25 mouse cellular contexts compared by ENCODE assay signal in the genomic region with DNA sequence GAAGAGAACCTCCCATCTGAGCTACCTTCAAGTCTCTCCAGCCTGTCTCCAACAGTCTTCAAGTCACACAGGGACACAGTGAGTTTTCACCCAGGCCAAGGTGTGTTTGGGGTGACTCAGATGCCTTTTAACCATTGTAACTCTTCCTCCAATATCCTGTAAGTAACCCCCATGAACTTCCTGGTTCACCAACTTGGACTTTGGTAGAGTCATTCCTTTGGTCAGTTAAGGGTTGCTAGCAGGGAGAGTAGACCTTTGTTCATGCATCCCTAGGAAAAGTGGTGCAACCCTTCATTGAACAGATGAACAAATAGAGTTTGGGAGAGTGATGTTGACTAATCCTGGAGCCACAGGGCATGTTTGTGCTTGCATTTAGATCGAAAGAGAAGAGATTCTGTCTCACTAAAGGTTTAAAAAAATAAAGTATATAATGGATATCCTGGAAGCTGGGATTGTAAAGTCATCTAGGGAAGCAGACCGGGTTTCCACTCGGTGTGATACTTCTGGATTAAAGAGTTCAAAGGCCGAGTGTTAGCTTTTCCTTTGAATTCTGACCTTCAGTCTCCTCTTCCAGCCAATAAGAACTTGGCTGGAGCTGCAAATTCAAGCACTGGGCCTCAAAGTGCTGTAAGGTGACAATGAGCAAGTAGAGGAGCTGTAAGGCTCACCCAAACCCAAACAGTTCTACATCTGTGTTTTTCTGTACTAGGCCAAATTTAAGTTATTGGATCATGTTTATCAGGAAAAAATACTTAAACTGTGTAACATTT. TPM values are rescaled to one million over a fixed set of nuclear protein-coding genes. Genes with fewer than 3 reads are reported as not detected.
DNase-seq lines count a peak whose midpoint lies in the region; ATAC-seq and TF ChIP-seq lines count a peak whose summit lies in the region.
"Had no signal": no experiment of that assay in that cellular context is flagged by ENCODE, and none has a peak within 500 bp of the region (broad histone marks: within the 10 kb centered on the region; RNA-seq: fewer than 3 reads in every experiment).

No protein-coding gene starts in this region.

- no peaks in the 10 kb centered on the region for H3K27me3 ChIP-seq in liver, adult 2 months (ENCODE audit: control insufficient read depth, insufficient read depth, low read length)
- H3K27me3 ChIP-seq in liver, embryonic 14.5 days (ENCODE audit: control insufficient read depth, insufficient read depth, low read length), result no peaks in the 10 kb centered on the region
- H3K27me3 ChIP-seq in hindbrain, embryonic 13.5 days, result no peaks in the 10 kb centered on the region
- H3K27me3 ChIP-seq in forebrain, embryonic 16.5 days (replicated peaks; ENCODE audit: control insufficient read depth, insufficient read depth, low read length), result no peaks in the 10 kb centered on the region
- H3K27me3 ChIP-seq: limb, embryonic 15.5 days had no signal

- TF ChIP-seq CTCF in liver, adult 2 months (IDR thresholded peaks at IDR 0.05; ENCODE audit: low read depth, low read length), result no peak
- TF ChIP-seq CTCF in liver, embryonic 14.5 days (IDR thresholded peaks at IDR 0.05; ENCODE audit: low read depth), result no peak

- WGBS in liver, adult 2 months, result 15% methylated on average over 4 of the region's 4 CpGs
- WGBS in liver, embryonic 14.5 days (ENCODE audit: insufficient replicate concordance), result 46% methylated on average over 4 of the region's 4 CpGs
- 86% methylated on average over 4 of the region's 4 CpGs for WGBS in hindbrain, embryonic 13.5 days
- WGBS in forebrain, embryonic 16.5 days, result 78% methylated on average over 4 of the region's 4 CpGs

- peak; percentile 36 for DNase-seq in kidney, adult 11 months
- DNase-seq in kidney, adult 18-20 months, result no peak
- peak; percentile 99 for DNase-seq in liver, adult 2 months (ENCODE audit: extremely low read depth, low read depth, low spot score)
- DNase-seq in liver, result no peak
- no peak for DNase-seq in liver, embryonic 14.5 days (ENCODE audit: low read depth in 3 of 3, low spot score in 3 of 3)
- peak; percentile 38 for DNase-seq in yolk sac, embryonic 10.5 days (ENCODE audit: low spot score)
- DNase-seq: adrenal gland, postnatal 14 days; cerebellum, adult 11 months; cerebellum, adult 9-10 months; cerebellum, postnatal 36 days; gastrocnemius, postnatal 25 days; heart, adult 18-20 months; heart, postnatal 4 days; kidney, postnatal 14 days; lung, postnatal 4 days; midbrain, embryonic 14.5 days had no signal

- peaks cover 38% of the 10 kb centered on the region for H3K36me3 ChIP-seq in liver, adult 2 months (ENCODE audit: control insufficient read depth, insufficient read depth, low read length)
- H3K36me3 ChIP-seq in liver, embryonic 14.5 days (replicated peaks; ENCODE audit: control insufficient read depth, insufficient read depth, low read depth), result no peaks in the 10 kb centered on the region
- H3K36me3 ChIP-seq in hindbrain, embryonic 13.5 days, result peaks cover 23% of the 10 kb centered on the region
- H3K36me3 ChIP-seq in forebrain, embryonic 16.5 days (ENCODE audit: control insufficient read depth, insufficient read depth), result peaks cover 3% of the 10 kb centered on the region; the same call in 1 of the 2 replicates
- H3K36me3 ChIP-seq: heart, embryonic 12.5 days; limb, embryonic 10.5 days; limb, embryonic 15.5 days had no signal

- H3K4me1 ChIP-seq in liver, adult 2 months (ENCODE audit: control insufficient read depth, insufficient read depth, low read length), result peaks cover 50% of the 10 kb centered on the region
- peaks cover 0 to 21% of the 10 kb centered on the region in 2 experiments; a peak in 2 of 4 replicates for H3K4me1 ChIP-seq in liver, embryonic 14.5 days (replicated peaks; ENCODE audit: control insufficient read depth in 2 of 2, insufficient read depth in 2 of 2, low read length in 1 of 2)
- H3K4me1 ChIP-seq in hindbrain, embryonic 13.5 days (replicated peaks), result peaks cover 18% of the 10 kb centered on the region
- H3K4me1 ChIP-seq in forebrain, embryonic 16.5 days (replicated peaks; ENCODE audit: control insufficient read depth, insufficient read depth, low read length), result peaks cover 11% of the 10 kb centered on the region
- H3K4me1 ChIP-seq: megakaryocyte, embryonic 14.5 days had no signal

- TF ChIP-seq POLR2A in liver, adult 2 months (IDR thresholded peaks at IDR 0.05; ENCODE audit: extremely low read depth, insufficient read depth, low read length), result no peak

- peak; percentile 55; the same call in 1 of the 2 replicates for ATAC-seq in liver, embryonic 14.5 days (ENCODE audit: insufficient read depth)
- no peak for ATAC-seq in hindbrain, embryonic 13.5 days (ENCODE audit: low FRiP score)
- ATAC-seq in forebrain, embryonic 16.5 days, result no peak
- ATAC-seq: forebrain, embryonic 14.5 days; inflammation-experienced regulatory T-cells, adult 6 months had no signal

- H3K79me2 ChIP-seq in liver, adult 2 months (ENCODE audit: control insufficient read depth, insufficient read depth, low read length), result peaks cover 30% of the 10 kb centered on the region; the same call in 1 of the 2 replicates

- H3K27ac ChIP-seq in liver, adult 2 months (replicated peaks; ENCODE audit: insufficient read depth, low read depth, low read length), result peak overlapping the region; percentile 95
- H3K27ac ChIP-seq in liver, embryonic 14.5 days, result no peak overlapping the region
- no peak overlapping the region for H3K27ac ChIP-seq in hindbrain, embryonic 13.5 days
- no peak overlapping the region for H3K27ac ChIP-seq in forebrain, embryonic 16.5 days (ENCODE audit: low read length)
- H3K27ac ChIP-seq: hindbrain, embryonic 14.5 days; limb, embryonic 10.5 days; limb, embryonic 15.5 days had no signal

- no peaks in the 10 kb centered on the region for H3K9me3 ChIP-seq in liver, embryonic 14.5 days (ENCODE audit: control insufficient read depth, low read length)
- no peaks in the 10 kb centered on the region for H3K9me3 ChIP-seq in hindbrain, embryonic 13.5 days
- no peaks in the 10 kb centered on the region for H3K9me3 ChIP-seq in forebrain, embryonic 16.5 days (ENCODE audit: control insufficient read depth, low read length)
- H3K9me3 ChIP-seq: heart, embryonic 12.5 days; limb, embryonic 10.5 days; limb, embryonic 15.5 days had no signal

- H3K9ac ChIP-seq in liver, adult 2 months (ENCODE audit: low read depth, low read length), result no peak overlapping the region
- no peak overlapping the region for H3K9ac ChIP-seq in liver, embryonic 14.5 days (replicated peaks)
- no peak overlapping the region for H3K9ac ChIP-seq in hindbrain, embryonic 13.5 days
- H3K9ac ChIP-seq in forebrain, embryonic 16.5 days (replicated peaks; ENCODE audit: low read depth, low read length), result no peak overlapping the region
- H3K9ac ChIP-seq: heart, embryonic 12.5 days; hindbrain, embryonic 14.5 days; limb, embryonic 15.5 days had no signal

- no peak for TF ChIP-seq EP300 in liver, embryonic 14.5 days (IDR thresholded peaks at IDR 0.05; ENCODE audit: low read depth)

- H3K4me2 ChIP-seq in liver, embryonic 14.5 days (ENCODE audit: low read depth), result no peak overlapping the region
- H3K4me2 ChIP-seq in hindbrain, embryonic 13.5 days, result no peak overlapping the region
- H3K4me2 ChIP-seq in forebrain, embryonic 16.5 days (ENCODE audit: low read length), result no peak overlapping the region
- H3K4me2 ChIP-seq: heart, embryonic 12.5 days; hindbrain, embryonic 14.5 days; limb, embryonic 15.5 days had no signal

- no peak overlapping the region for H3K4me3 ChIP-seq in liver, adult 2 months (ENCODE audit: insufficient read depth, low read depth, low read length)
- no peak overlapping the region for H3K4me3 ChIP-seq in liver, embryonic 14.5 days (ENCODE audit: insufficient read depth in 1 of 2, low read depth in 2 of 2, low read length in 2 of 2)
- H3K4me3 ChIP-seq in hindbrain, embryonic 13.5 days, result no peak overlapping the region
- no peak overlapping the region for H3K4me3 ChIP-seq in forebrain, embryonic 16.5 days (replicated peaks; ENCODE audit: low read length)
- H3K4me3 ChIP-seq: heart, embryonic 12.5 days; limb, embryonic 10.5 days; limb, embryonic 15.5 days; megakaryocyte, embryonic 14.5 days had no signal

RNA-seq across cellular contexts. Expression of a gene that starts 8.7 kb away (rescaled TPM):
- total RNA-seq in liver, adult 2 months (2014; rRNA removed), result 11.3 and 16.9 TPM in 2 replicates
- 14.2 and 25.2 TPM in 2 replicates for polyA plus RNA-seq in liver, adult 2 months (2012; rRNA removed)
- 2.5 and 3.4 TPM in 2 replicates for polyA plus RNA-seq in liver, embryonic 14.5 days (2012; rRNA removed)
- polyA plus RNA-seq in liver, embryonic 14.5 days (2014; fragmentation: Nextera tagmentation; extraction: Ambion mirVana), result 3.9 and 5.1 TPM in 2 replicates
- 3.2 and 3.8 TPM in 2 replicates for polyA plus RNA-seq in hindbrain, embryonic 13.5 days (2015; fragmentation: Nextera tagmentation; extraction: Ambion mirVana)
- polyA plus RNA-seq in forebrain, embryonic 16.5 days (2015; fragmentation: Nextera tagmentation; extraction: Ambion mirVana), result 3.0 and 4.1 TPM in 2 replicates

RNA-seq across cellular contexts. Expression of a gene that starts 9.3 kb away (rescaled TPM):
- total RNA-seq in liver, adult 2 months (2014; rRNA removed), result 71.1 and 83.3 TPM in 2 replicates
- polyA plus RNA-seq in liver, adult 2 months (2012; rRNA removed), result 53.7 and 61.3 TPM in 2 replicates
- polyA plus RNA-seq in liver, embryonic 14.5 days (2012; rRNA removed), result 11.9 and 12.4 TPM in 2 replicates
- polyA plus RNA-seq in liver, embryonic 14.5 days (2014; fragmentation: Nextera tagmentation; extraction: Ambion mirVana), result 14.2 and 17.3 TPM in 2 replicates
- polyA plus RNA-seq in hindbrain, embryonic 13.5 days (2015; fragmentation: Nextera tagmentation; extraction: Ambion mirVana), result 31.3 and 36.9 TPM in 2 replicates
- polyA plus RNA-seq in forebrain, embryonic 16.5 days (2015; fragmentation: Nextera tagmentation; extraction: Ambion mirVana), result 46.1 and 51.3 TPM in 2 replicates
- polyA plus RNA-seq: inflammation-experienced regulatory T-cells, adult 6 months had no signal

Comparison
In these comparisons a context has a peak if more than half of its experiments do, and no peak if none do; other contexts are left out.
1. DNase-seq: peak in kidney, adult 11 months (single experiment), liver, adult 2 months (single experiment) and yolk sac, embryonic 10.5 days (single experiment); none in kidney, adult 18-20 months (single experiment), liver (single experiment) and liver, embryonic 14.5 days (0 of 3).